10 mouse cellular contexts compared by ENCODE assay signal in the genomic region with DNA sequence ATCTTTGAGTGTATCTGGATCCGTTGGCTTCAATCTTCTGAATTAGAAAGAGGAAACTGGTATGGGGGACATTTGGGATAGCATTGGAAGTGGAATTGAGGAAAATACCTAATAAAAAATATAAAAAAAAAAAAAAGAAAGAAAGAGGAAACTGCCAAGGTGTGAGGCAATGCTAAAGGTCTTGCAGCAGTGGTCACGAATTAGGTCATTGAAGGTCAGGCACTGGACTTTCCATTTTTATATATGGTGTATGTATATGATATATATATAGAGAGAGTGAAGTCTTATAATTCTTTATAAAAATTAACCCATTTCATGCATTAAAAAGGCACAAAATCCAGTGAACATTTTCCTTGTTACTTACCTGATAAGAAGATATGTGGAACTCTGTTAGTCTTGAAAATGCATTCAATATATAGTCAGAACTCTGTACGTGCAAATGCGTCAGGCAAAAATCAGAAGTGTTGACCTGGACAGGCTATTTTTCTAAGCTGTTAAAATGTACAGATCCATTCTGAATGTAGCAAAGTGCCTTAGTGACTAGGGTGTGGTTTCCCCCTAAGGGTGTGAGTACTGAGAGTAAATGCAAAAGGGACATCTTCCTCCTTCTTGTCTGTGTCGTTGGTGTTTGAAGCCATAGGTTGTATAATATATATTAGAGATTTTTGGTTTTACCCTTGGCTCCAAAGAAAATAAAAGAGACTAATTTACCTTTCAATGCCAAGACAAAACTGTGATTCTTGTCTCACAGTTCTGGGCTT.
"Had no signal": no experiment of that assay in that cellular context is flagged by ENCODE, and none has a peak within 500 bp of the region (broad histone marks: within the 10 kb centered on the region; RNA-seq: fewer than 3 reads in every experiment).

No protein-coding gene starts in this region.

- H3K36me3 ChIP-seq: limb, embryonic 13.5 days; neural tube, embryonic 12.5 days had no signal

- H3K27ac ChIP-seq: limb, embryonic 13.5 days; liver, embryonic 14.5 days; neural tube, embryonic 12.5 days had no signal

- H3K4me2 ChIP-seq: limb, embryonic 13.5 days had no signal

- H3K9ac ChIP-seq: limb, embryonic 13.5 days; liver, embryonic 14.5 days had no signal

- H3K9me3 ChIP-seq: limb, embryonic 13.5 days; neural tube, embryonic 12.5 days had no signal

- ATAC-seq: intestine, postnatal 0 days had no signal

- H3K27me3 ChIP-seq: limb, embryonic 13.5 days; neural tube, embryonic 12.5 days had no signal

- H3K4me1 ChIP-seq: neural tube, embryonic 12.5 days had no signal

- H3K4me3 ChIP-seq: limb, embryonic 13.5 days; neural tube, embryonic 12.5 days had no signal

- DNase-seq: kidney, adult 8-10 months; kidney, postnatal 25 days; layer of hippocampus, postnatal 36 days; lung, adult 18-20 months; right cerebral cortex, postnatal 14 days; thymus, postnatal 36 days had no signal
